Mouse (Mus musculus) liver, embryonic 14.5 days (tissue): Measurements from ENCODE around the gene AC124108.1.

Experiments used
- CTCF ChIP-seq: IDR thresholded peaks from 2 replicates; pipeline ENCODE4 v1.5.1; 2016; ENCODE audit warnings: antibody characterized with exemption, low read depth, control low read depth
- EP300 ChIP-seq: IDR thresholded peaks from 2 replicates; pipeline ENCODE4 v1.6.1; 2016; ENCODE audit warnings: antibody characterized with exemption, low read depth

DNA sequence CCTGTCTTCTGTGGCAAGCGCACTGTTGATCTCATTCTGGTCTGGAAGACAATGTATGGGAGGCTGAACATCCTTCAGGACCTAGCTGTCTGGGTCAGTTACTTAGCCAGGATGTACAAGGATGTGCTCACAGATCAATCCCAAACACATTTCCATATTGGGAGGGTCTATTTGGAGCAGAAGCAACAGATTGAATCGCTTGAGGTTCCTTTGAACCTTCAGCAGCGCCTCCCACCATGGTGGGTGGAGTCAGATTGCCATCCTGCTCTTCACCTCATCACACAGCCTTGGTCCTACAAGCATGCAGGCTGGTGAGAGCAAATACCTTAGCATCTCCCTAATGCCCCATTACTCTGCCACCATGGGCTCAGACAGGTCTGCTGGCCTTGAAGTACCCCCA lies 2.5 kb downstream of the AC124108.1 start:
- no peak for TF ChIP-seq CTCF
- no peak for TF ChIP-seq EP300
